Mouse (Mus musculus) frontal cortex, postnatal 10 days (tissue): ENCODE measurements around the gene Klk5.

ENCODE experiments used
- DNase-seq, 2 experiments: peaks; one replicate each; pipeline ENCODE4 v3.0.0; 2022; ENCODE audit warnings: low spot score in 2 of 2, mixed read lengths in 1 of 2

Klk5 gene

DNA sequence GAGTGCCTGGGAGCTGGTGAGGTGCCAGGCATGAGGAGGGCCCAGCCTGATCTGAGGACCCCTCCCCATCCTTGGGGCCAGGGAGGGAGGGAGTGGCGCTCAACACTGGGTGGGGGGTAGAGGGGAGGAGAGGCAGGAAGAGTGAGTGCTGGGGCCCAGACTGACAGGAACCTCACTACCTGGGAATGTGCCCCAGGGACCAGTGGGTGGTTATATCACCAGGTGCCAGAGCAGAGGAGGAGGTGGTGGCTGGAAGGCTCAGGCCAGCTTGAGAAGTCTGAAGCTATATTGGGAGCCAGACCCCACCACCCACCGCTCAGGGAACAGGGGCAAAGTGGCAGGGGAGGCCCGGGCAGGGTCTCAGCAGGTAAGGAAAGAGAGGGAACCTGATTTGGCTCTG, at the start of gene Klk5:
Klk5 (plus strand) TSS at position 271 of the 400 bp plus-strand sequence.
- no peak for DNase-seq

DNA sequence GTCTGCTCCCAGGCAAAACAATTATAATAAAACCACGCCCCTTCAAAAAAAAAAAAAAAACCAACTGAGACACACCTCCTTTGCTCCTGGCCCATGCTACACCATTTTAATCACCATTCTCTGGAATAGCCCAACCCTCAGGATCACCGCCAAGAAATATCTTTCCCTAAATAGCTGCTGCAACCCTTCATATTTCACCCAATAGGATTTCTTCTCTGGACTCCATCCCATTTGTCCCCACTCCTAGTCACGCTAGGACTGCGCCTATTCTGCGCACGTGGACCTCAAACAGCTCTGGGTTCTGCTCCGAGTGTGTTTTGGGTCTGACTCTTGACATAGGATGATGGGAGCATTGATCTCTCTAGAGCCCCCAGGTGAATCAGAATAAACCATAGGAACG, 45.4 kb upstream of the Klk5 start:
- no peak for DNase-seq

DNA sequence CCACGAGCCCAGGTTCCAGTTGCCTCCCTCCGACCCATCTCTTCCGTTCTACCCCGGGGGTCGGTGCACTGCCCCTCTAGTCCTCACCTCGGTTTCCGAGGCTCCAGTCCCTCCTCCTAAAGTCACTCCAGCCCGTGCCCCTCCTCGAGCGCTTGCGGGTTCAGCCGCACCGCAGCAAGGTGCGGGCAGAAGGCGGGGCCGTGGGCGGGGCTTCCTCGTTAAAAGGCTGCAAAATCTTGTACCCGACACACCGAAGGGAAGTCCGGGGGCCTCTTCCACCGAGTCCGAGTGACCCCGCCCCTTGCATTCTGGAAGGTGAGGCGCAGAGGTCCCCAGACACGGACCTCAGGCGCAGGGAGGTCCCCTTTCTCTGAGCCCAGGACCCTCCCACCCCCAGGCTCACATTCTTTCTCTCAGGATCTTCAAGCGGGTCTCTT, 44.4 kb upstream of the Klk5 start, which contains the start of gene Klk8:
Klk8 (plus strand) TSS at position 245 of the 437 bp plus-strand sequence.
- no peak for DNase-seq

DNA sequence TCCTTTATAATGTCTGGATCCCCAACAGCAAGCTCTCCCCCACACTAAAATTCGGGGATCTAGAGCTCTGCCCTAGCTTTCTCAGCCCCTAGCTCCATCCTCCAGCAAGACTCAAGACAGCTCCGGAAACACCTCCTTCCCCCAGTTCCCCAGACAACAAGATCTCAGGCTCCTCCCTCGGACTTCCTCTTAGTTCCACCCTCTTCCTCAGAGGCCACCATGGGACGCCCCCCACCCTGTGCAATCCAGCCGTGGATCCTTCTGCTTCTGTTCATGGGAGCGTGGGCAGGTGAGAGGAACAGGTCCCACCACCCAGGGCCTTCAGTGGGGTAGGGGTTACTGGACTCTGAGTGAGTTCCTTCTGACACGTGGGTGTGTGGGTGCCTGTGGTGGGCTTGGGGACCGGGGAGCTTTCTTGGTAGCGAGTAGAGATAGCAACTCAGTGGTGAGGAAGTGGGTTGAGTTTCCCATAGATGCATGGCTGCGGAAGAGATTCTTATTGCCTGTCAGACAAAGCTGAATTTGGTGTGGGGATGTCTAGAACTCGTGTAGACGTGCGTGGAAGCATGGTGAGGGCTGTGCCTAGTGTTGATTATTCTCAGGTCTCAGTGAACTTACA, 43.8 kb upstream of the Klk5 start:
- DNase-seq, result no peak

DNA sequence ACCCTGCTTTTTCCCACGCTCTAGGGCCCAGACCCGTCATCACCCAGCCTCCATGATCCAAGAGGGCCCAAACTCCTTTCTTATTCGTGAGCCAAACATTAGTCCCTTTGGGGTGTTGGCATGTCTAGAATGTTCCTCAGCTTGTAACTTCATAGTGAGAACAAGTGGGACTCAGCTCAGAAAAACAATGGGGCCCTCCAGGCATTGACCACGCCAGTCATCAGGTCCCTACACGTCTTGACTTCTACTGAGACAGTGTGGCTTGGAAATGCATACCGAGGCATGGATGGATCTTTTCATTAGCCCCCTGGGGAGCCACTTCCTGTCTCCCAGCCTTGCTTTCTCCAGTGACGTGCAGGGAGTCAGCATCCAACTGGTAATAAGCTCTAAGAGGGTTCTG, 41.9 kb upstream of the Klk5 start:
- DNase-seq, result no peak

DNA sequence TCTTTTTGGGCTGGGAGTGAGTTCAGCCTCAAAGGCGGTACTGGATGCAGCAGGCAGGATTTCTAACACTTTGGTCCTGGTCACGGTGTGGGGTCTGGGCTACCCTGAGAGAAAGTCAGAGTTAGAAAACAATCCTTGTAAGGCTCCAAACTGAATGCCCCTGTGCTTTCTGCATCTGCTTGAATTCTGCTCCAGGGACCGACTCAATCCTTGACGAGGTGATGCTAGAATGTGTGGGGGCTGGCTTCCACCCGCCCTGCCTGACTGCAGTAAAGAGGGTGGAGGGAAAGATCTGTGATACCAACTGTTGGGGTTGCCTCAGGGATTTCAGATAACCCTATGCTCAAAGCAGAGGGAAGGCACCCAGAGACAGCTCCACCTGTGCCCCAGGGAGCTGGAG, 30.8 kb upstream of the Klk5 start, which contains the start of gene Klk7:
Klk7 (plus strand) TSS at position 301 of the 400 bp plus-strand sequence.
- DNase-seq, result no peak

DNA sequence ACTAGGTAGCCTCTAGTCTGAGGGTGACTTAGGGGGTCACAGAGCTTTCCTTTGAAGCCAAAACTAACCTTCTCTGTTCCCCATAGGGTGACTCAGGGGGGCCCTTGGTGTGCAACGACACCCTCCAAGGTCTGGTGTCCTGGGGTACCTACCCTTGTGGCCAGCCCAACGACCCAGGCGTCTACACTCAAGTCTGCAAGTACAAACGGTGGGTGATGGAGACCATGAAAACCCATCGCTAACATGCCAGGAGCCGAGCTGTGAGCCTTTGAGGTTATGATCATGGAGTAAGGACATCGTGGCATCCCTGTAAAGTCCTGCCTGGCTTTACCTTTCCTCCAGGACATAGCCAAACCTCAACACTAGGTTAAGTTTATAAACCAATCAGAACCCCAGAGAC, 26.6 kb upstream of the Klk5 start:
- DNase-seq, result no peak

DNA sequence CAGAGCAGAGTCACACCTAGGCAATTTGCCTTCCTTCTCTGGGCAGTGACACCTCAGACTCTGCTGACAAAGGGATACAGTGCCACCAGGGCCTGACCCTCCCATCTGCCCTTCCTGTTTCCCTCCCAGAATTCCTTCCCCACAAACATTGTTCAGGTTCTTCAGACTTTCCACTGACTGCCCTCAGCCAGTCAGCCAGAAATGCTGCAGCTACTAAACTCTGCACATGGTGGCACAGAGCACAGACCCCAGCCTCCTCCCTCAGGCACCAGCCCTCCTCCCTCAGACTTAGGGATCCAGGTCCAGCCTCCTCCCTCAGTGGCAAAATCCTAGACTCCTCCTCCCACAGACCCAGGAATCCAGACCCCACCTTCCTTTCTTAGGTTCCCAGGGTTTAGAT, 25.0 kb upstream of the Klk5 start:
- no peak for DNase-seq

DNA sequence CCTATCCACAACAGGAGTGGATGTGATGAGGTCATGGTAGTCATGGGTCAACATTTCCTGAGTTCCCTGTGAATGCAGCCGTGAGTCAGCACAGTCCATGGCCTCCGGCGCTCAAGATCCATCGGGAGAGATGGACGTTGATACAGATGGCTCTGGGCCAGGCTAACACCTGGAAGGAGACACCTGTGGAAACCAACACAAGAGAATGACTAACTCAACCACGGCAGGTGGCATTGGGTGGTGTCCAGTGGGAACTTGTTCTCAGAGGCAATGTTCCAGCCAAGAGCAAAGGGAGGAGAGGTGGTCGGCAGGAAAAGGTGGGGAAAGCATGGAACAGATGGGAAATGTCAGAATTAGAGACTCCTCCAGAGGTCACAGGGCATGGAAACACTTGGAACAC, 20.2 kb upstream of the Klk5 start:
- no peak for DNase-seq

DNA sequence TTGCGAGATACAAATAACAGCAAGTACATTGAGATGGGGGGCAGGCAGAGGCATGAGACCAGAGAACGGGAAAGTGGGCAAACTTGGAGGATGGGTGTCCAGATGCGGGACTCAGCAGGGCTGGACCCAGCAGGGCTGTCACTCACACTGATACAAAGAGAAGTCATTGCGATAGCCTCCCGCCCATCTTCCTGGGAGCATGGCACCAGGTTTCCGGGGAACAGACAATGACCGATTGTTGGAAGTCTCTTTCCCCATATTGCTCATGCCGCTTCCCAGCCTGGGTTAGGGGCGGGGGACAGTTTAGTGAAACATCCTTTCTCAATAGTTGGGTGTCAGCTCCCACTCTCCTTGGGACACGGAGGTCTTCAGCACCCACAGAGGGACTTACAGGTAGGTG, 17.6 kb upstream of the Klk5 start, which contains the start of gene Klk6:
Klk6 (plus strand) TSS at position 301 of the 400 bp plus-strand sequence.
- no peak for DNase-seq

DNA sequence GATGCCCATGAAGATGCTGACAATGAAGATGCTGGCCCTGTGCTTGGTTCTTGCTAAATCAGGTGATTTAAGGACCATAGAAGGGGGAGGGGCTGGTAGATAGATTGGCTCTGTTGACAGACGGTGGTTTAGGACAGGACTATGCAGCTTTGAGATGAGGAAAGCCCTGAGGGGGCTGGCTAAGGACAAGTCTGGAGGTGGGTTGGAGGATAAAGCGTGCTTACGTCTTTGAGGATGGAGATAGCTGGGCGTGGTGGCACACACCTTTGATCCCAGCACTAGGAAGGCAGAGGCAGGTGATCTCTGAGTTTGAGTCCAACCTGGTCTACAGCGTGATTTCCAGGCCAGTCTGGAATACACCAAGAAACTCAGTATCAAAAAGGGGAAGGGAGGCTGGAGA, 15.7 kb upstream of the Klk5 start:
- no peak for DNase-seq

DNA sequence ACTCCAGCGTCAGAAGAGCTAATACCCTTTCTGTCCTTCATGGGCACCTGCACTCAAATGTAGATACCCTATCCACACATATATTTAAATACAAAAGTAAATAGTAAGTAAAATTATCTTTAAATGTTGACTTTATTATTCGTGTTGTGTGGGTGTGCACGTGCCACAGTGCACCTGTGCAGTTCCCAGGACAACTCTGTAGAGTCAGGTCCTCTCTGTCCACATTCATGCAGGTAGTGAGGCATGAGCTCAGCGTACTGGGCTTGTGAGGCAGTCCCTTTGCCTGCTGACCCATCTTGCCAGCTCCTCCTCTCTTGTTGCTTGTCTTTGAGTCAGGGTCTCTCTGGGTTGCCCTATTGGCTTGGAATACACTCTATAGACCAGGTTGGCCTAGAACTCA, 14.1 kb upstream of the Klk5 start:
- DNase-seq, result no peak

DNA sequence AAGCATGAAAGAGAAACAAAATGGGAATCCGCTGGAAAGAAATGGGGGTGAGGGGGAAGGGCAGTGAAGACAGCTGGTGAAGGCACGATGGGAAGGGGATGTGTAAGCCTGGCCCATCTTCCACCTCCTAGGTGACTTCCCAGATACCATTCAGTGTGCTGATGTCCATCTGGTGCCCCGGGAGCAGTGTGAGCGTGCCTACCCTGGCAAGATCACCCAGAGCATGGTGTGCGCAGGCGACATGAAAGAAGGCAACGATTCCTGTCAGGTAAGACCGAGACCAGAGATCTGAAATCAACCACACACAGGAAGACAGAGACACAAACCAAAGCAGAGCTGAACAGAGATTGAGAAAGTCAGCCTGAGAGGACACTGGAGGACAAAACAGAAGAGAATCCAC, 12.8 kb upstream of the Klk5 start:
- DNase-seq, result no peak

DNA sequence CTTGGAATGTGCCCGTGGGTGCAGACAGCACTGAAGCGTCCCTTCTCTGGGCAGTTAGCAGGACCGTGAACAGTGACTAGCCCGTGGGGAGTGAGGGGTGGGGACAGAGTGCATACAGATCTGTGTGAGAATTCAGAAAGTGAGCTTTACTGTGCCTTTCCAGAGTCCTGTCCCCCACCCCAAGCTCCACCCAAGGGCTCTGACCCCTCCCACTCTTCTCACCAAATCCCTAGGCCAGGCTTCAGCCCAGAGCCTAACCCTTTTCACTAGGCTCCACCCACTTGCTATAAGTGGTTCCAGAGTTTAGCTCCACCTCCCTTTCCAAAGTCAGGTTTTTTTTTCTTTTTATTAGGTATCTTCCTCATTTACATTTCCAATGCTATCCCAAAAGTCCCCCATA, 2.0 kb downstream of the Klk5 start:
- no peak for DNase-seq

DNA sequence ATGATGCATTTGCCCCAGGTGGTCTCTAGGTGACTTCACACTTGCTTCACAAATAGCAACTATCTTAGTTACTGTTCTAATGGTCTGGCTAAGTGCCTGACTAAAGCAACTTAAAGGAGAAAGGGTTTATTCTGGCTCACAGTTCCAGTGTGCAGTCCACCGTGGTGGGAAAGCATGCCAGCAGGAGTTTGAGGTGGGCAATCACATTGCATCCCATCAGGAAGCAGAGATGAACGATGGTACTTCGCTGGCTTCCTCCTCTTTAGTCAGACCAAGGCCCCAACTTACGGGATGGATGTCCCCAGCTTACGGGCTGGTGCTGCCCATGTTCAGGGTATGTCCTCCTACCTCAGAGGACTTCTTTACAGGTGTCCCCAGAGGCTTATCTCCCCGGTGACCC, 9.8 kb downstream of the Klk5 start:
- DNase-seq, result no peak

DNA sequence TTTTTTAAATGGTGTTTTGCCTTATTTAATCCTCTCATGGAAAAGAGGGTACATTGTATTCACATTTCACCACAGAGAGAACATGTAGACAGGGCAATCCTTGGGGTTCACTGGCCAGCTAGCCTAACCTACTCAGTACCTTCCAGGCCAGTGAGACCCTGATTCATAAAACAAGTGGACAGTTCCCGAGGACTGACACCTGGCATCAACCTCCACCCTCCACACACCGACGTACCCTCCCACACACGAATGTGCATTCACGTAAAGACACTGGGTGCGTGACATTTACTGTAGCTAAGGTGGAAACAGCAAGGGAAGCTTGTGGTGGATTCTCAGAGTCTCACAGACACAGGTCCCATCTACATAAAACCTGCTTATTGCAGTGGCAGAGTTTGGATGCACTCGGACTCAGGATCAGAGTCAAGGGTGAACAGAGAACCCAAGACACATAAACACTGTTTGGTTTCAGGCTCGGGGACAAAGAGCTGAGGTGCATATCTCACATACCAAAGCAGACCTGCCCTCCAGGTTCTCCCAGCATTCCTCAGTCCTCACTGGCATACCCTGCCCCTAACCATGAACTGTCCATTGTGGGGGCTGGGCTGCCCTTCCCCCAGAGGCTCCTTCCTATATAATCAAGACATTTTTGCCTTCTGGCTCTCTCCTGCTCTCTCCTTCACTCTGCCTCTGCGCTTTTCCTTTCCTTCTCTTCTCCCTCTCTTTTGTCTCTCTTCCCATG, 13.0 kb downstream of the Klk5 start:
- DNase-seq, result no peak

DNA sequence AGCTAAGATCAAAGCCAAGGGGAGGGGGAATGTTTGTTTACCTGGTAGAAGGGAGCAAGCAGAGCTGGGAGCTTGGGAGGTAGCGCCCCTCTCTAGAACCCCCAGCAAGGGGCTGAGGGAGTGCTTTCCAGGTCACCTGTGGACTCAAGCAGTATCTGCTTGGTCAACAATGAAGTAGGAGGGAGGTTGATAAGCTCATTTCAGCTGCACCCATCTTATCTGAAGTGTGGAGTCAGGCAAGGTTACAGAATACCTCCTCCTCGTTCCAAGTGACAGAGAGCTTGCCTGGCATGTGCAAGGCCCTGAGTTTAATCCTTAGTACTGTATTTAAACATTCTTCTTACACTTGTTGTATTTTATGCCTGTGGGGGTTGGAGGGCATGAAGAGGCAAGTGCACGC, 13.9 kb downstream of the Klk5 start:
- no peak for DNase-seq

DNA sequence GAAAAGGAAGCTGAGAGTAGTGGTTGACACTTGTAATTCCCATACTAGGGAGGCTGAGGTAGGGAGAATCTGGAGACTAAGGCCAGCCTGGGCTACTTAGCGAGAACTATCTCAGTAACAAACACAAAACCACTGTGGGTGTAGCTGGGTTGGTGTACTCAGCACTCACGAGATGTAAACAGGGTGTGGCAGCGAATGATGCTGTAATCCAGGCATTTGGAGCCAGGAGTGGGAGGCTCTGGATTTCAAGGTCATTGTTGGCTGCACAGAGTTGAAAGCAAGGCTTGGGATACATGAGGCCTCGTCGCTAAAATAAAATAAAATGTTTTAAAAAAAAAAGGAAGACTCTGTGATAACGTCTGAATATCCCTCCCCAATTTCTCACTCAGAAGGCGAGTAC, 14.5 kb downstream of the Klk5 start:
- DNase-seq, result no peak

DNA sequence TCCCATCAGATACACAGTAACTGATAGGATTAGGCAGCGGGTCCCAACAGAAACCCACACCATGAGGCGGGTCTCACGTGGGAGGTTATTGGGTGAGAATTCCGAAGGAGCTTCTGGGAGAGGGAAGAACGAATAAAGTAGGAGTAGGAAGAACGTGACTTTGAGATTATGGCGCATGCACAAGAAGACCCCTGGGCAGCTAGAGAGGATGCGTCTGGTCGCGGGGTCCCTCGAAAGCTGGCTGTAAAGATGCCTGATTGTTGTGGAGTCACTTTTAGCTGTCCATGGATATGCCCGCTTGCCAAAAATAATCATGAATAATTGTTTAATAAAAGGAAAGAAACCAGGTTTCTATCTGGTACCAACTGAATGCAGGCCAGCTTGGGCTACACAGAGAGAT, 15.7 kb downstream of the Klk5 start:
- DNase-seq, result no peak

DNA sequence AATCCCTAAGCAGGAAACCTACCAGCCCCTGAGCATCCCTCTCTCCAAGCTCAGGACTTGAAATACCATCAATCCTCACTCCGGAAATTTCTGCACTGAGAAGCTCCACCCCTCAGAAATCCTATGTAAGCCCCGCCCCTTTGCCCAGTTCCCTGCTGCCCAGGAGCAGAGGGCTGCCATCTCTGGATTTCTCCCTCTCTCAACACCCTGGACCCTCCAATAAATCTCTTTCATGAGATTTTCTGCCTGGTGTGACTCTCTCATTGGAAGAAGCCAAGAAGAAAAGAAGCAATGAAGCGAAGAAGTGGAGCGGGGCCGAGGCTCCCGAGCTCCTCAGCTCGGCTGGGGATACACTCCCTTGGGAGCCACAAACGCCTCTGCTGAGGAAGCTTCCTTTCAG, 18.6 kb downstream of the Klk5 start:
- DNase-seq, result no peak

DNA sequence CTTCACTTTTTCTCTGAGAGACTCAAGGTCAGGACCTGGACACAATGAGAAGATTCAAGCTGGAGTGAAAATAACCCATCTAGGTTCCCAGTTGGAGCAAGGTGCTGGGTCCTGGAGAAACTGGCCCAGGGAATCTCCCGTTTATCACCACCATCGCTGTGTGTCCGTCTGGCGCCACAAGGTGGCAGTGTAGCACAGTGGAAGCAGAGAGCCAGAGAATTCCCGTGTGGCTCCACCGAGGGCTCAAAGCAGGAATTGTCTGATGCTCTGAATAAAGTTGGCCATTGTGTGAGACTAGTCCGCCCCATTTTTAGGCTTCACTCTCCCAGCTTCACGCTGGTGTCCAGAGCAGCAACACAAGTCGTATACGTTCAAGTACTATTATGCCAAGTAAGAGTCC, 31.5 kb downstream of the Klk5 start:
- DNase-seq, result peak; percentile 29 to 68

DNA sequence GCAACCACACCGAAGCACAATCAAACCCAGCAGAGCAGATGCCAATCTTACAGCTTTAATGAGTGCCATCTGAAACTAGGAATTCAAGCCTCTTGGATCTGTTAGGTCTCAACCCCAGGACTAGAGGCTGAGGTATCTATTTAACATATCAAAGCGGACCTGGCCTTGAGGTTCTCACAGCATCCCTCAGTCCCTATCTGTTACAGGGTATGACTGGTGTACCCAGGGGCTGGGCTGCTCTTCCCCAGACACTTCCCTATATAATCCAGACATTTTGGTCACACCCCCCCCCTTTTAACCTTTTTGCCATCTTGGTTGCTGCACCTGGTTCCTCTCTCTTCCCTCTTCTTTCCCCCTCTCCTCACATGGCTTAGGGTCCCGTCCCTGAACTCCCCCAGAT, 31.9 kb downstream of the Klk5 start:
- no peak for DNase-seq

DNA sequence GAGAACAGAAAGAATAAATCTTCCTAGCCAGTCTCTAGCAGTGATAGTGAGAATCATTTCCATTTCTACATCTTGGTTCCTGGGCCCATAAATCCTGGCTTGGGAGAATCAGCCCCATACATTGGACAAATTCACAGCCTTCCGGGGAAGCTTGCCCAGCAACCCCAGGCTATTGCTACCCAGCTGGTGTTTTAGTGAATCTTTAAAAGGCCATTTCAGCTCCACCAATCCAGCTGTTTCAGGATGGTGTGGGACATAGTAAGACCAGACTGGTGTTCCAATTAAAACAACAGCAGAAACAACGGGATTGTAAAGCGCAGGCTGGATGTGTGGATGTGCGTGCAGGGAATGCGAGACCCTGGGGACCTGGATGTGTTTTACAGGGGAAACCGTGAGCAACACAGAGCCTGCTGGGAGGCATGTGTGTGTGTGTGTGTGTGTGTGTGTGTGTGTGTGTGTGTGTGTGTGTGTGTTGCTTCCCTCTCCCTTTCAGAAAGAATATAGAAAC, 33.2 kb downstream of the Klk5 start:
- DNase-seq, result no peak
